Mouse (Mus musculus) embryo, embryonic 11 days (tissue): Measurements from ENCODE around the gene Nphp3.

Experiments used
- DNase-seq: peaks from one replicate; pipeline ENCODE4 v3.0.0-alpha.2; 2015

Gene Nphp3

DNA sequence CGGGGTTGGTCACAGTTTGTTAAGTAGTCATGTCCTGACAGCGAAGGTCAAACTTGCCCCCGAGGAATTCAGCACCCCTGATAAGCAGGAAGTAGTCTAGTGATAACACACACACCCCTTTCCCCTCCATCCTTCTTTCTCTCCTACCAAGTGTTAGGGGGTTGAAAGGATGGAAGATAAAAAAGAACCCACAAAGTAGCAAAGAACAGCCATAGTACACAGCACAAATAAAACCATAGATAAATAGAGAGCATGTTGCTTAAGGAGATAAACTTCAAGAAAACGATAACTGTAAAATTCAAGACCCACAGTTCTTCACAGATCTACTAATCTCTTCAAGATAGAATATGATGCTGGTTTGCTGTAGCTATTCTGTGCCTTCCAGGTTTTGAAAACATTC lies 67.9 kb downstream of the Nphp3 start:
- DNase-seq, result no peak

- DNase-seq, result no peak
Observed at GRCm38 (mm10) chr9:104070863-104071604, 68.7 kb downstream of the Nphp3 start.

DNA sequence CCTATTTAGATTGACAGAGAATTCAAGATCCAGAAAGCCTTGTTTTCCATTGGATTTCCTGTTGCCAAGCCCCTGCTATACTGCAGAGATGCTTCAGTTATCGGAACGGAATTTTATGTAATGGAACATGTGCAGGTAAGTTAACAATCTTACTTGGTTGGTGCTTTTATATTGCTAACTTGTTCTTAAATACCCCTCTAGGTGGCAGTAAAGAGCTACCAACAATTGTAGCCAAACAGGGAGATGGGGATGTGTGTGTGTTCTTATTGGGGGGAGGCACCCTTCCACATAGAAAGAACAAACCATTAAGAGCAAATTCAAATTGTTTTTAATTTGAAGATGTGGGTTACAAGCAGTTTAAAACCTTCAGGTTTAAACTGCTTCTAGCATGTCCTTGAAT lies 73.5 kb downstream of the Nphp3 start:
- peak; percentile 52 for DNase-seq

DNA sequence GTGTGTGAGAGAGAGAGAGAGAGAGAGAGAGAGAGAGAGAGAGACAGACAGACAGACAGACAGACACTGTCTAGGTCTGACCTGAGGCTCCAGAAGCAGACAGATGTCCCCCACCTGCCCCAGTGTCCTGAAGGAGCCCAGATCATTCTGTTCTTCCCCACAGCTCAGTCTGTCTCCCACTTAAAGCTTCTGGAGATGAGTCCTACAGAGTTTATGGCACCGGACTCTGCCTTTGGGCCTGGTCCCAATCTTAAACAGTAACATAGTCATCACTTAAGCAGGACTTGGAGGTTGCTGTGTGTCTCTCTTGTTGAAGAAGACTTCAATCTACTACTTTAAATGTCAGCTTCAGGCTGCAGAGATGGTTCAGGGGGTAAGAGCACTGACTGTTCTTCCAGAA lies 76.4 kb downstream of the Nphp3 start:
- no peak for DNase-seq

- DNase-seq, result peak; percentile 61
Observed at GRCm38 (mm10) chr9:104079379-104079778, 77.0 kb downstream of the Nphp3 start.

GRCm38 (mm10) chr9:104080038-104080437 lies 77.7 kb downstream of the Nphp3 start:
- no peak for DNase-seq

DNA sequence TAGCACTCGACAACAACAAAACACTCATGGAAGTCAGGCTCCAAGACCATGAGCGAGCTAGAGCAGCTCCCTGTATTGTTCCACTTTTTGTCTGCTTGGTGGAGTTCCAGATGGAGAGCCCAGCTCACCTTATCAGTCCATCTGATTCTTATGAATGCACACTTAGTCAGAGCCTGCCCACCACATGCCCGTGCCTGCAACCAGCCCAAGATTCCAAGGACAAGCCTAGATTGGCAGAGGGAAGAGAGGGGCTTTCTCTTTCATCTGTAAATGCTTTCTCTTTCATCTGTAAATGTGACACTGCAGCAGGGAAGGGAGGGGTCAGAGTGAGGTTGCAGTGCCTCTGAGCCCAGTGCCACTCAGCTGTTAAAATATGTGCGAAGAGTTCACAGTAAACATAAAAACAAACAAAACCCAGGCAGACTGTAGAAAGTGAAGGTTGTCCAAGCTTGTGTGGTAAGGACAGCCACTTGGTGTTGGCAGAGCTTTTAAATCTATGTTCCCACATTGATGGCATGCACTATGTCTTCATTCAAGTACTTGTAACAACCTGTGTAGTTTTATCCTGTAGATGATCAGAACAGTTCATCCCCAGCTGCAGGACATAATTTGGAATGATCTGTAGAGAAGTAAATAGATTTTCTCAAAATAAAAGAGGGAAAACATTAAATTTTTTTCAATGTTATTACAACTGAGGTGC lies 83.5 kb downstream of the Nphp3 start:
- DNase-seq, result no peak

DNA sequence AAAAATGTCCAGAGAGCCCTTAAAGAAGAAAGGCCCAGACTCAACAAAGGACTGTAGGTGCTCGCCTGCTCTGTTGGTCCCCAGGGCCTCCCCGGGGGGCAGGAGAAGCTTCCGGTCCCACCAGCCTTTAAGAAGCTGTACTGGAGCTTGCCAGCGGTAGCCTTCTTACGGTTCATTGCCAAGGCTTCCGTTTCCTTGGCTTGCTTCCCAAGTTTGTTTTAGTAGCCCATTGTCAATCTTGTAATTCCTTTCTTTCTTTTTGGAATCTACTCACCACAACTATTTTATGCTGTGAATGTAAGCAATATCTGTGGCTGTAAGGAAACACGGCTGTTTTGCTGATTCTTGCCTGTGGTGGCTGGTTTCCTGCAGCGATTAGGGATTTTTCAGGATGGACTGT lies 86.2 kb downstream of the Nphp3 start:
- DNase-seq, result no peak

DNA sequence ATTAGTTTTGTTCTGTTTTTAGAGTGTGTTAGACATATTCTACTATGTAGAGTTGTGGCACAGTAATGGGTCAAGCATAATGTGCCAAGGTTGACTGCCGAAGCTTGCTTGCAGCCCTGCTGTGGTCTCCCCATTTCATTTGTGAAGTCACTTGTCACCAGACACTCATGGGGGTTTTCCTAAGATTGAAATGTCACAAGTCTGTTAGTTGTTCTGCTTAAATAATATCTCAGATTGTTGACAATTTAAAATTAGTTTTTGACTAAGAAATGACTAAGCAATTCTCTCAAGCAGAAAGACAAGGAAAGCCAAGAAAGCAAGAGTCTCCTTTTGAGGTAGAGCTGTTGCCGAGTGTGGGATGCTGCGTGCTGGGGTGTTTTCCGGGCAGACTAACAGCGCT lies 90.6 kb downstream of the Nphp3 start:
- DNase-seq, result no peak
